Mouse (Mus musculus): ENCODE measurements around the gene Ace.
"Not testable (repeated sequence)": the region's sequence is repeated elsewhere in the genome, so short reads cannot be mapped to it uniquely, and the experiment has no call there.

Gene Ace

DNA sequence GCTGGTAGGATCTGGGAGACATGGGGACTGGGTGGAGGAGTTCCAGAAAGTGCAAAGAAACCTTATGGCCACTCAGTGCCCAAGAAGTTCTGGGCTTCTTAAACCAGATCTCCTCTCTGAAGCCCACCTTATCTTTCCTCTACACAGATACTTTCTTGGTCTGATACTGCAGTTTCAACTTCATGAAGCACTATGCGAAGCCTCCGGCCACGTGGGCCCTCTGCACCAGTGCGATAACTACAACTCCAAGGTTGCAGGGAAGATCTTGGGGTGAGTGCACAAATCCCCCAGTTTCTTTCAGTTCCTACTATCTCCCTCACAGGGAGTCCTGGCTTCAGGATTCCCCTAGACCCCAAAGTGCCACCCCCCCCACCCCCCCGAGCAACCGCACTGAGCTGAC lies 32.3 kb downstream of the Ace start:
- no peak for DNase-seq

DNA sequence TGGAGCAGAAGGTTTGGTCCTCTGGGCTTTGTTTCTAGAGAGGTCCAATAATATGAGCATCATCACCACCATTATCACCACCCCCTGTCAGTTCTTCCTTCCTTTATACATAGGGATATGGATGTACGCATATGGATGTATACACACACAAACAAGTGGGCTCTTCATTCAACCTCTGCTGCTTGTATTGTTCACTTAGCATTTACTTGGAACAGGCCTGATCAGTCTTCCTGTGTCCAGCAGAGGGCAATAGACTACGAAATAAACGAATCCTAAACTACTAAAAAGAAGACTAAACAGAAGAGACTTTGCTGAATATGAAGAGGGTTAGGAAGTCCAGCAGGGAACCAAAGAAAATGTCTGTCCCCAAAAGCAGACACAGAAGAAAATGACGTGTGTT lies 34.0 kb downstream of the Ace start:
- DNase-seq: peak in 1 of 2 experiments; percentile 20

DNA sequence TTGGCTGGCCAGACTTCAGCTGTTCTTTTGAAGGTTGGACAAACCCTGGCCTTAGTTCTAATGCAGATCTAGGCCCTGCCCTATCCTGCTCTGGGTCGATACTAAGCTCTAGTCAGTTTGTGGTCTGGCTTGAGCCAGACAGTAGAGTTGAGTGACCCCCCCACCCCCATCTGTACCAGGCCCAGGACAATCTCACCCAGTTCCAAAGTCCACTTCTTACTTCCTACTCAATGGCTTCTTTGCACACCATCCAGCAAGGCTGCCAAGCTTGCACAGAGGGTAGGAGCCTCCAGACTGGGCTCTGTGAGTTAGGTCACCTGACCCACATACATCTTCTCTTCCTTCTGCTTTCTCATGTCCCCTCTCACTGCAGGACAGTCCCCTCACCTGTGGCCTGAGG lies 36.8 kb downstream of the Ace start:
- DNase-seq: no peak

DNA sequence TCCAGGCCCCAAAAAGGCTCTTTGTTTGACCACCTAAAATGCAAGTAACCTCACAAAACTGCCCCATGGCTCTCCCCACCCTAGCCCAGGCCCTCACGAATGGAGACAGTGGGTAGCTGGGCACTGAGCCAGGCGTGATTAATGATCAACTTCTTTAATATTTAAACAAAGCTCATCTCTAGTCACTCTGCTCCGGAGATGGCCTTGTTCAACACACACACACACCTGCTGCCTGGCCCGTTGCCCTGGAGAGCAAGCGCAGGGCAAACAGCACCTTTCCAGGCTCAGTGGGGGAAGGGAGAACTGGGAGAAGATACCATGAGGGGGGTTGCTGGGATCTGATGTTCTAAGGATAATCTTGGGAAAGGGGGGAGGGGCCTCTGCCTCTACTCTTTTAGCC lies 38.2 kb downstream of the Ace start:
- no peak for DNase-seq

DNA sequence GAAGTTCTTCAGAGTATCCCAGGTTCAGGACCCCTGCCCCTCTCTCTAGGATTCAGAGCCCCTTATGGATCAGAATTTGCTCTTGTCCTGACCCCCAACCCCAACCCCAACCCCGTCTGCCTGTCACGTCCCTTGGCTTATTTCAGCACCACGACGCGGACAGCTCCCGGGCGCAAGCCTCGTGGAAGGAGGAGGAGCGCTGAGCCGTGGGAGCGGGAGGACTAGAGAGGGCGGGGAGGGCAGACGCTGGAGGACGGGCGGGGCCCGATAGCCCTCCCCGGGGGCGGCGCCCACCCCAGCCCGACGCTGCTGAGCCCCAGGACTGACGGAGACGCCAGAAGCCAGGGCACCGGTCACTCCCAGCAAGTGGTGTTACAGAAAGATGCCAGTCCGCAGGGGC lies 40.1 kb downstream of the Ace start, which contains the start of gene Kcnh6:
Kcnh6 (plus strand) TSS at position 304 of the 400 bp plus-strand sequence.
- peak; percentile 81 to 83 for DNase-seq

DNA sequence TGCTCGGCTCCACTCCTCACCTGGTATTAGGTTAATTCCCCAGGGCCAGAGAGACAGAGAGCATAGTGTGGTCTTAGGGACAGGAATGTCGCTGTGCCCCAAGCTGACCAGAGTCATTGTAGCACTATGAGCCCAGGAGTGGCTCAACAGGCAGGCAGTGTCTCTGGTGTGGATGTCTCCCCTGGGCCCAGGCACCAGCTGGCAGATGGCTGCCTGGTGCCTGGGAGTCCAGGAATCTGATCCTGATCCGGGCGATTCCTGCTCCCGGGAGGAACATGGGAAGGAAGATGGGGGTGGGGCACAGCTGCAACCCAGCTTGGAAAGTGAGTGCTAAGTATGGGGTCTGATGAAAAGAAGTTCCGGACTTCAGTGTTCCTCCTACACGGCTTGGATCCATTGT lies 45.0 kb downstream of the Ace start:
- DNase-seq: no peak

DNA sequence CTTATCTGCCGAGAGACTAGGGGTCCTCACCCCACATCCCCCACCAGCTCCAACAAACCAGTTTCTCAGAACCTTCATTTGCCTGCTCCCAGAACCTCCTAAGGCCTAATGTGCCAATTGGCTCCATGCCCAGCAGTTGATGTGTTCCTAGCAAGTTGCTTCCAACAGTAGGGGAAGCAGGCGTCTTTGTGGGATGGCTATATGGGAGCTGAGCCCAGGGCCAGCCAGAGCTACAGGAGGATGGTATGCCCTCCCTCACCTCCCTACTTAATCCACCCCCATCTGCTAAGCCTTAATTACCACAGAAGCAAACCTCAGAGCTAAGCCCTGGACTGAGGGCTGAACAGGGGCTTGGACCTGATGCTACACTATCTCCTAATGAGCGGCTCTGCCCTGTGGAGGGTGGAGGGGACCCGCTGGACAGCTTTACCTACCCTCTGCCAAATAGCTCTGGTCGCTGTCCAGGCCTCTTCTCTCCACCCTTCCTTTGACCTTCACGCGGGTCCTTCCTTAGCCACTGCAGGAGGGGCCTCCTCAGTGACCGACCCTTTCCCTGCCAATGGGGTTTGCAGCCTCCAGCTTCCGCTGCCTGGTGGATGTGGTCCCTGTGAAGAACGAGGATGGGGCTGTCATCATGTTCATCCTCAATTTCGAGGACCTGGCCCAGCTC lies 45.9 kb downstream of the Ace start:
- DNase-seq: peak in 1 of 2 experiments; percentile 50

DNA sequence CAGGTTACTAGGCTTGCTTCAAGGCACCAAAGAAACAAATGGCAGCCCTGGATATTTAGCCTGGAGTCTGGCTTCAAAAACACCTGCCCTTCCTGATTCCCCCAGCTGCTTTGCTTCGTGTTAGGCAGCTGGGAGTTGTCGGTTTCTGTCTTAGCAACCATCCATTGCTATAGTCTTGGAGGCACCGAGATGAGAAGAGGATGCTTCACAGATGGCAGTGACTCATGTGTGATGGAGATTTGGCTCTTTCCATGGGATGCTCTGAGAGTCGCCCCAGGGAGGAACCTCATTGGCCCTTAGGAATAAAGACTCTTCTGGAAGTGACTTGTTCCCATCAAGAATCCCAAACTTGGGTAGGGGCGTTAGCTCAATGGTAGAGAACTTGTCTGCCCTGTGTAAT lies 48.7 kb downstream of the Ace start:
- DNase-seq: no peak

DNA sequence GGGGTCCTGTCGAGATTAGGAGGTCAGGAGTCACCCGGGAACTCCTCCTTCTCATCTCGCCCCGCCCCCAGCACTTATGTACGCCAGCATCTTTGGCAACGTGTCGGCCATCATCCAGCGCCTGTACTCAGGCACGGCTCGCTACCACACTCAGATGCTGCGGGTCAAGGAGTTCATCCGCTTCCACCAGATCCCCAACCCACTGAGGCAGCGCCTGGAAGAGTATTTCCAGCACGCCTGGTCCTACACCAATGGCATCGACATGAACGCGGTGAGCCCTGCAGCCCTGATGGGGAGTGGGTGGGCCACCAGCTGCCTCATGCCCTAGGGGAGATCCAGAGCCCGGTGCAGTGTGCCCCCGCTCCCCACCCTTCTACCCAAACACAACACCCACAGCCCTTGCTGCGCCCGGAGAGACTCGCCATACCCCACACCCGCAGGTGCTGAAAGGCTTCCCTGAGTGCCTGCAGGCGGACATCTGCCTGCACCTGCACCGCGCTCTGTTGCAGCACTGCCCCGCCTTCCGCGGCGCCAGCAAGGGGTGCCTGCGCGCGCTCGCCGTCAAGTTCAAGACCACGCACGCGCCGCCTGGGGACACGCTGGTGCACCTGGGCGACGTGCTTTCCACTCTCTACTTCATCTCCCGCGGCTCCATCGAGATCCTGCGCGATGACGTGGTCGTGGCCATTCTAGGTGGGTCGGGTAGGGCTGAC lies 52.5 kb downstream of the Ace start:
- DNase-seq: peak in 1 of 2 experiments; percentile 32

DNA sequence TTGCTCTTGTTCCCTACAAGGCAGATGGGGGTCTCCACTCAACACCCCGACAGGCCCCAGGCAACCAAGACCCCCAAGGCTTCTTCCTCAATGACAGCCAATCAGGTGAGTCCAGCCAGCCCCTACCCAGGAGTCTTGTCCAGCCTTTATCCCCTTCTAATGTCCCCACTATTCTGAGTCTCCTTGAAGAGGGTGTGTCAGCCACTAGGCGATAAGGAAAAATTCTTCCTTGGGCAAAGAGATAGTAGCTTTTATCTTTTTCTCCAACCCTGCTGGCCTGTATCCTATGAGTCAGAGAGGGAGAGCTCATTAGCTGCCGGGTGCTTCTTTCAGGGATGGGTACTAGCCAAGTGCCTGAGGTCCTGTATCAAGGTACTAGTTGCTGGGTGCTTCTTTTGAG lies 58.0 kb downstream of the Ace start:
- no peak for DNase-seq

DNA sequence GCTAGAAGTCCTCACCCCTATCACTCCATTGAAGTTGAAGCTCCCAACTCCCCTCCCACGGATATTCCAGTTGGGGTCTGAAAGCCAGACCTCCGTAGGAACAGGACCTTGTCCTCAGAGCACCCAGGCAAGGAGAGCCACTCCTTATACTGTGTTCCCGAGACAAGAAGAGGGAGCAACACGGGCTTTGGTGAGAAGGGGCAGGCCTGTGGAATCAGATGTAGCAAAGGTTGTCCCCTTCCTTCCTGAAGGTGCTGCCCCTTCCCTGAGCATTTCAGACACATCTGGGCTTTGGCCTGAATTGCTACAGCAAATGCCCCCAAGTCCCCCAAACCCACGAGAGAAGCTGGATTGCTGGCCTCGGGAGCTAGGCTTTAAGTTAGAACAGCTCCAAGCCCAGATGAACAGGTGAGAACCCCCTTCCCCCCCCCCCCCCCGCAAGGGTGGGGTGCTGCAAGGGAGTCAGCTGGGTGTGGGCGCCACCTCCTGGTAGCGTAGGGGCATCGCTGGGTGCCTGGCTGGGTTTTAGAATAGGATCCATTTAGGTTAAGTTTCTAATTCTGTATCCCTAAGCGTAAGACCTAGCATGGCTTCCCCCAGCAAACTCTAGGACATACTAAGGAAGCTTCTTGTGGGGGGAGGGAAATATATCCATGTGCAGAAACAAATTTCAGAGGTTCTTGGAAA lies 58.9 kb downstream of the Ace start:
- peak; percentile 65 to 78 for DNase-seq

DNA sequence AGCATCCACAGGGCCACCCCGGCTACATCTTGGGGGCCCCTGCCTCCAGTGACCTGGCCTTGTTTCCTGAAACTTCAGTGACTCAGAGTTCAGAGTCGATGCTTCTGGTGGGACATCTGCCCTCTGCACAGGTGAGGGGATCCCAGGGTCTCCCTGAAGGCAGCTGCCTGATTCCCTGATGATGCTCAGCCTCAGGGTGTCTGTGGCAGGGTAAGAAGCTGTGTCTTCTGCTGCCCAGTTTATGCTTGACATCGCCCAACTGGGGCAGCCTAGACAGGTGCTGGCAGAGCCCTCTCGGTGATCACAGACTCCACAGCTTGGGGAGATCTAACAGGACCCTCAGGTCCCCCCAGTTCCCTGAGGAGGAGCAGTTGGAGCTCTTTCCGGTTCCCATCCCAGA lies 59.9 kb downstream of the Ace start:
- no peak for DNase-seq

DNA sequence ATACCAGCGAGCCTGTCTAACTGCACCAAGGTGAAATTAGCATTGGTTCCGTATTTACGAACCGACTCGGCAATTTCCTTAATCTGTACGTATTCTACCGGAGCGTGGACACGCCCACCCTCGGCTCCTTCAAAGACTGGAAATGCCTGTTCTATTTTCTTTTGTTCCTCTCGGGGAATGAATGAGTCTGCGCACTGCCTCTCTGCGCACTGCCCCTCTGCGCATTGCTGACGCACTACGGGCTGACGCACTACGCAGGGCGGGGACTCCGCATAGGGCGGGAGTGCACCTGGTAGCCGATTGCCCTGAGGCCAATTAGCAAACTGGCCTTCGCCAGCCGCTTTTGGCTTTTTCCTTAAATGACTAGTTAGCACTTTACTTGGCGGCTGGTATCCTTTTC lies 64.3 kb downstream of the Ace start:
- not testable (repeated sequence) for DNase-seq

DNA sequence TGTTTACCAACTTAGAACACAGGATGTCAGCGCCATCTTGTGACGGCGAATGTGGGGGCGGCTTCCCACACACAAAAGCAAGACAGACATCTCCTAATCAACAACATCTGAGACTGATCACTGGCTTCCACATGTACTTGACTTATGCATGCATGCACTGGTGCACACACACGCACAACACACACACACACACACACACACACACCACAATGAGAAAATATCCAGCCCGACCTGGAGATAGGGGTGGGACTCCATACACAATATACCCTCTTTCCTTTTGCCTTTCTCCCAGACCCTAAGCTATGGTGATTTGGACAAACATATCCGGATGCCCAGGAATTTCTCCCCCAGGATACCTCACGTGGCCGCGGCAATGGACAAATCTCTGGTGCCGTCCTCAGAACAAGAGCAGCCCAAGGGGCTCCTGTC lies 65.8 kb downstream of the Ace start:
- peak; percentile 39 to 56 for DNase-seq

DNA sequence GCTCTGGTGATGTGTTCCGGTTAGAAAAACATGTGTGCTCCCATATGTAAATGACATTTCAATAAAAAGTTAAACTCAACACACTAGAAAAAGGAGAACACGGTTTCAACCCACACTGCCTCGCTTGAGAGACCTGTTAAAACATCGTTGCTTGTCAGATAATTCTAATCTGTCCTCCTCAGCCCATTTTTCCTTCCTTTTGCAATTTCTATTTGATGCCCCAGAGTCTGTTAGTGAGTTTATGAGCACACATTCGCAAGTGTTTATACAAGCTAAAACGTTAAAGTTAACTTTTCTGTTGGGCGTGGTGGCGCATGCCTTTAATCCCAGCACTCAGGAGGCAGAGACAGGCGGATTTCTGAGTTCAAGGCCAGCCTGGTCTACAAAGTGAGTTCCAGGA lies 67.2 kb downstream of the Ace start:
- no peak for DNase-seq

DNA sequence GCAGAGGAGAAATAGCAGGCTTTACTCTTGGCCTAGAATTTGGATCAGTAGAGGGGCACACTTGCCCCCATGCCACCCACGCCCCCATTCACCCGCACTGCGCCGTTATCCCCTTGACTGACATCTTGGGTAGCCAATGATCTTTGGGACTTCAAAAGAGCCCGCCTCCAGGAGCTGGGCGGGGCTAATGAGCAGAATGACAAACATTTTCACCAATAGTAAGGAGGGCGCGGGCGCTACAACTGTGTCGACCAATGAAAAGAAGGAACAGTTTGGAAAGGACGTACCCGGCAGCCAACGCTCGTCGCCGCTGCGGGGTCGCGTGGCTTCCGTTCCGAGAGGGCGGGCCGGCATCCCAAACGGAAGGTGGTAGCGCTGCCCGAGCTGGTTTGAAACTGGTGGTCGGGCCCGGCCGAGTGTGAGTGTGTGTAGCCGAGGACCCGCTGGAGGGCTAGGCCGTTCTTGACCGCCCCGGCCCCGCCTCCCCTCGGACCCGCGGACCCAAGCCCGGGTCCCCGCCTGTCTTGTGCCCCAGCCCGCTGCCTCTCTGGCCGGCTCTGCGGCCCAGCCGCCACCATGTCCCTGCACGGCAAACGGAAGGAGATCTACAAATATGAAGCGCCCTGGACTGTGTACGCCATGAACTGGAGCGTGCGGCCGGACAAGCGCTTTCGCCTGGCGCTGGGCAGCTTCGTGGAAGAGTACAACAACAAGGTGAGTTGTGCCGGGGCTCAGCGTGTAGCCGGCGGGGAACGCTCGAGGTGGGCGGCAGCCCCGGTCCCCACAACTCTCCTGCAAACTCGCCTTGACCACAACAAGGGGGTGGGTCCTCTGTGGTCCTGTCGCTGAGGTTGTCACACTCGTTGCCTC lies 69.0 kb downstream of the Ace start, which contains the start of gene Dcaf7:
Dcaf7 (plus strand) TSS at position 325 of the 870 bp plus-strand sequence.
- peak; percentile 97 to 98 for DNase-seq

DNA sequence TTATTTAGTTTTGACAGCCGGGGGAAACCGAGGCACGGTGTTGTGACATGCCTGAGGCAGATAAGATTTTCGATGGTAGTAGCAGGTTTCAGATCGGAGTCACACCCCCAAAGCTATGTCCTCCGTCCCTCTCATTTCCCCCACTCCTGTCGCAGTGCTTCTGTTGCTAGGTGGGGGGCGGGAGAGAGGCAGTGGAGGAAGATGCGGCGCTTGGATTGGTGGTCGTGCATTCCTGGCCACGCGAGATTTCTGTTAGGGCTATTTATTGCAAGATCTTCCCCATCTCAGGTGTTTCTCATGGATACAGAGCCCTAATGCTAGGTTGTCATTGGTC lies 69.6 kb downstream of the Ace start:
- DNase-seq: peak; percentile 47 to 53

Data from lung, postnatal 4 days (tissue).